Mouse (Mus musculus): ENCODE data around the gene Pcdh15. TPM values are rescaled to one million over a fixed set of nuclear protein-coding genes. Genes with fewer than 3 reads are reported as not detected.

Pcdh15 gene
- polyA plus RNA-seq, 1 experiment from 2014 or later, result 14.9 TPM

DNA sequence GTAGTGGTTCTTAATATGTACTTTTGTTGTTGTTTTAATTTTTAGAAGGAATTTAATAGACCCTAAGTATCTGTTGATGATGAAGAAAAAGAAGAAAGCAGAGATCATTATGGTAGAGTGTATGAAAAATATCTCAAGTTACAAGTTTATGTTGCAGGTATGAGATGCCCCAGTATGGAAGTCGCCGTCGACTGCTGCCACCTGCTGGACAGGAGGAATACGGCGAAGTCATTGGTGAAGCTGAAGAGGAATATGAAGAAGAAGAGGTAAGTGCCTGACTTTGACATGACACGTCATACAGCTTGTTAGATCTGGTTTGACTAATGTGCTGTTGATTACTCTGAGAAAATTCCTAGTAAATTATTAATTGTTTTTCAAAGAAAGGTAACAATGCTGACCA, 1543.0 kb downstream of the Pcdh15 start:
- DNase-seq (ENCODE audit: low spot score) (no peak), ATAC-seq (ENCODE audit: low FRiP score) (no peak)
- H3K4me3 ChIP-seq (replicated peaks; ENCODE audit: low read length), result no peak overlapping the region
- H3K36me3 ChIP-seq (replicated peaks; ENCODE audit: control insufficient read depth, insufficient read depth), result no peaks in the 10 kb centered on the region
- WGBS, result 61% methylated on average over 6 of the region's 6 CpGs
- H3K27me3 ChIP-seq (ENCODE audit: control insufficient read depth, insufficient read depth, low read length), result no peaks in the 10 kb centered on the region
- no peaks in the 10 kb centered on the region for H3K4me1 ChIP-seq (replicated peaks; ENCODE audit: control insufficient read depth, insufficient read depth, low read length)
- no peak overlapping the region for H3K27ac ChIP-seq
- no peaks in the 10 kb centered on the region for H3K9me3 ChIP-seq (ENCODE audit: control insufficient read depth, low read length)
- H3K9ac ChIP-seq, result no peak overlapping the region
- H3K4me2 ChIP-seq (replicated peaks), result no peak overlapping the region

DNA sequence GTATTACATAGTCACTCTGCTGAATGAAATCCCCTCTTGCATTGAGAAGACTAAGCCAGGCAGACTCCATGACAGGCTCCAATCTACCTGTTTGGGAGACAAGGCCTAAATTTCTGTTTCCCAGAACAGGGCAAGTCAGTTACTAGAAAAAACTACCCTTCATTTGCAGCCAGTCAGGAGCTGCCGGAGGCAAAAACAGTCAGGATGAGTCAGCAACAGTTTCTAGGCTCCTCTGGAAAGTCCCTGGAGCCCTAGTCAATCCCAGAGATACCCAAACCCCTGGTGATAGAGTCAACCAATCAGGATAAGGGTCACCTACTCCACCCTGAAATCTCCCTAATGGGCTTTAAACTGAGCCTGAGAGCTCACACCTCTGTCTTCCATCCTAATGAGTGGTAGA, 1564.0 kb downstream of the Pcdh15 start:
- ATAC-seq (ENCODE audit: low FRiP score), result no peak

DNA sequence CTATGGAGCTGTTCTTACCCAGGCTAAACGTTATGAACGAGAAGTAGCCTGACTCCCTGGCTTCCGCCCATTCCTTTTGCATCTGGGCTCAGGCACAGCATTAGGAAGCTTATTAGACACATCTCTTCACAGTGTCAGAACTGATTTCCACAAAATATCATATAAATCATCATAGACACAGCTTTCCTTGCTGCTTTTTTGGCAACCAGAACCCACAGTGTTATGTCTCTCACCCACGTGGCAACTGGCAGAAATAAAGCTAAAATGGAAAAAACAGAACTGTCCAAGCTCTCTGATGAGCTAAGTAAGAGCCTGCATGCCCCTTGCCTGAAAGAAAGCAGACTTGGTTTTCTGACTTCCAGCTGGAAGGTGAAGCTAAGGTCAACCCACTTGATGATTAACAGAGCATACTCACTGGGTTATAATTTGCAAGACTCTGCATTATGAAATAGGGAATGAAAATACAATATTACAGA, 1580.9 kb downstream of the Pcdh15 start:
- H3K4me1 ChIP-seq (replicated peaks; ENCODE audit: control insufficient read depth, insufficient read depth, low read length), result no peaks in the 10 kb centered on the region
- no peak overlapping the region for H3K27ac ChIP-seq
- H3K4me3 ChIP-seq (replicated peaks; ENCODE audit: low read length), result no peak overlapping the region
- no peaks in the 10 kb centered on the region for H3K36me3 ChIP-seq (replicated peaks; ENCODE audit: control insufficient read depth, insufficient read depth)
- DNase-seq (ENCODE audit: low spot score), result no peak
- H3K27me3 ChIP-seq (ENCODE audit: control insufficient read depth, insufficient read depth, low read length), result no peaks in the 10 kb centered on the region
- H3K4me2 ChIP-seq (replicated peaks), result no peak overlapping the region
- no peak overlapping the region for H3K9ac ChIP-seq
- no peaks in the 10 kb centered on the region for H3K9me3 ChIP-seq (ENCODE audit: control insufficient read depth, low read length)
- no peak for ATAC-seq (ENCODE audit: low FRiP score)
- 71% methylated on average over 4 of the region's 4 CpGs for WGBS

More for the DNA sequence above, 1564.0 kb downstream of the Pcdh15 start:
- Histone ChIP-seq H3K9me3 (ENCODE audit: control insufficient read depth, low read length) (no peaks in the 10 kb centered on the region), H3K9ac (no peak overlapping the region), H3K4me3 (replicated peaks; ENCODE audit: low read length) (no peak overlapping the region), H3K27ac (no peak overlapping the region), H3K27me3 (ENCODE audit: control insufficient read depth, insufficient read depth, low read length) (no peaks in the 10 kb centered on the region), H3K36me3 (replicated peaks; ENCODE audit: control insufficient read depth, insufficient read depth) (no peaks in the 10 kb centered on the region), H3K4me2 (replicated peaks) (no peak overlapping the region), H3K4me1 (replicated peaks; ENCODE audit: control insufficient read depth, insufficient read depth, low read length) (no peaks in the 10 kb centered on the region)
- DNase-seq (ENCODE audit: low spot score), result no peak
- WGBS, result 97% methylated on average over 1 of the region's 1 CpGs

DNA sequence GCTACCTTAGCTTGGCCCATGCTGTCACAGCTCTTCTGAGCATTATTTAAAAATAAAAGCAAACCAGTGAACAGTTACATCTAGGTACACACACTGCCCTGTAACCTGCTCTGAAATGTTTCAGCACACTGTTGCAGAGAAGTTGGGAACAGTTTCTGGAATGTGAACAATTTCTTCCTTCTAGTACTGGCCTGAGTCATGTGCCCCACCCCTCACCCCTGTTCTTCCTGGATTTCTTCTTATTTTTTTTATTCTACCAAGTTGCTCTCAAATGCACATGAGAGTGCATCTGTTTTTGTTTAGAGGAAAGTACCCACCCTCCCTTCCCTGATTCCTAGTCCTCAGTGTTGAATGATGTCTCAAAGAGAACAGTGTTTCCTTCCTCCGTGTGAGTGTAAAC, 1581.4 kb downstream of the Pcdh15 start:
- no peak overlapping the region for H3K4me3 ChIP-seq (replicated peaks; ENCODE audit: low read length)
- H3K4me2 ChIP-seq (replicated peaks), result no peak overlapping the region
- H3K9ac ChIP-seq, result no peak overlapping the region
- no peaks in the 10 kb centered on the region for H3K36me3 ChIP-seq (replicated peaks; ENCODE audit: control insufficient read depth, insufficient read depth)
- no peak for ATAC-seq (ENCODE audit: low FRiP score)
- no peaks in the 10 kb centered on the region for H3K27me3 ChIP-seq (ENCODE audit: control insufficient read depth, insufficient read depth, low read length)
- no peaks in the 10 kb centered on the region for H3K9me3 ChIP-seq (ENCODE audit: control insufficient read depth, low read length)
- WGBS, result 42% methylated on average over 1 of the region's 1 CpGs
- no peak for DNase-seq (ENCODE audit: low spot score)
- H3K4me1 ChIP-seq (replicated peaks; ENCODE audit: control insufficient read depth, insufficient read depth, low read length), result no peaks in the 10 kb centered on the region
- H3K27ac ChIP-seq, result no peak overlapping the region

All from hindbrain, embryonic 14.5 days (tissue).